Mouse (Mus musculus) heart, embryonic 11.5 days (tissue): Measurements from ENCODE around the gene Gramd4. TPM values are rescaled to one million over a fixed set of nuclear protein-coding genes. Genes with fewer than 3 reads are reported as not detected.

Experiments
- ATAC-seq: fragments of 200-750 bp; cut with Nextera tagmentation; replicated peaks from 2 replicates; pipeline ENCODE4 v1.8.0; 2017; ENCODE audit warnings: moderate library complexity; ENCODE audit not compliant: insufficient number of reproducible peaks, low FRiP score, low TSS enrichment
- H3K27ac ChIP-seq: fragments of 300-500 bp; sonication (generic); 2 replicates; pipeline ENCODE4 v1.5.1; 2014; ENCODE audit warnings: mild to moderate bottlenecking, low read depth, low read length
- H3K27me3 ChIP-seq: fragments of 300-500 bp; sonication (generic); 2 replicates; pipeline ENCODE4 v1.6.1; 2014; ENCODE audit warnings: mild to moderate bottlenecking, low read length, mixed read lengths; ENCODE audit not compliant: control insufficient read depth, insufficient read depth
- H3K36me3 ChIP-seq: fragments of 300-500 bp; sonication (generic); 2 replicates; pipeline ENCODE4 v1.6.1; 2014; ENCODE audit warnings: mild to moderate bottlenecking, low read length, moderate library complexity, mixed read lengths; ENCODE audit not compliant: control insufficient read depth, insufficient read depth
- H3K4me1 ChIP-seq: fragments of 300-500 bp; sonication (generic); 2 replicates; pipeline ENCODE4 v1.6.1; 2014; ENCODE audit warnings: low read length; ENCODE audit not compliant: control insufficient read depth, insufficient read depth
- H3K4me2 ChIP-seq: fragments of 300-500 bp; sonication (generic); 2 replicates; pipeline ENCODE4 v1.6.1; 2014; ENCODE audit warnings: mild to moderate bottlenecking, moderate library complexity
- H3K4me3 ChIP-seq: fragments of 300-500 bp; sonication (generic); 2 replicates; pipeline ENCODE4 v1.5.1; 2014; ENCODE audit warnings: low read depth, low read length
- H3K9ac ChIP-seq: fragments of 300-500 bp; sonication (generic); 2 replicates; pipeline ENCODE4 v1.6.1; 2014; ENCODE audit warnings: mild to moderate bottlenecking, low read depth, low read length, moderate library complexity
- H3K9me3 ChIP-seq: fragments of 300-500 bp; sonication (generic); replicated peaks from 2 replicates; pipeline ENCODE4 v1.6.1; 2016; ENCODE audit warnings: low read length; ENCODE audit not compliant: control insufficient read depth
- WGBS: fragments of 180-500 bp; shearing (Covaris S2); extraction: QIAGEN DNeasy Blood & Tissue Kit; methylation state at CpG from one replicate; pipeline ENCODE4 v1.1.7; 2014; ENCODE audit not compliant: insufficient replicate concordance; 5-methylcytosine and 5-hydroxymethylcytosine counted together
- polyA plus RNA-seq: library from polyadenylated mRNA; unstranded; fragments of >200 nt; fragmentation: Nextera tagmentation; extraction: Ambion mirVana; gene quantifications from 2 replicates; pipeline ENCODE4 v1.2.1, GENCODE M21; 2014

Gene Gramd4
- polyA plus RNA-seq, 1 experiment from 2014 or later, result 4.9 TPM

- WGBS, result 40% methylated on average over 7 of the region's 7 CpGs
- Histone ChIP-seq H3K36me3 (no peaks in the 10 kb centered on the region), H3K27me3 (no peaks in the 10 kb centered on the region), H3K27ac (peak overlapping the region; percentile 73; the same call in 1 of the 2 replicates), H3K9me3 (no peaks in the 10 kb centered on the region), H3K4me3 (no peak overlapping the region), H3K4me1 (peaks cover 56% of the 10 kb centered on the region), H3K9ac (no peak overlapping the region), H3K4me2 (no peak overlapping the region)
- ATAC-seq, result peak; percentile 84
Observed at GRCm38 (mm10) chr15:86105345-86105697, 47.8 kb downstream of the Gramd4 start.

GRCm38 (mm10) chr15:86105751-86106150, 48.3 kb downstream of the Gramd4 start:
- H3K4me1 ChIP-seq, result peaks cover 59% of the 10 kb centered on the region
- no peak for ATAC-seq
- H3K9me3 ChIP-seq, result no peaks in the 10 kb centered on the region
- H3K36me3 ChIP-seq, result no peaks in the 10 kb centered on the region
- no peaks in the 10 kb centered on the region for H3K27me3 ChIP-seq
- H3K4me2 ChIP-seq, result no peak overlapping the region
- H3K9ac ChIP-seq, result no peak overlapping the region
- H3K4me3 ChIP-seq, result no peak overlapping the region
- WGBS, result 67% methylated on average over 6 of the region's 6 CpGs
- peak overlapping the region; percentile 73; the same call in 1 of the 2 replicates for H3K27ac ChIP-seq

GRCm38 (mm10) chr15:86107831-86108471, 50.5 kb downstream of the Gramd4 start:
- WGBS, result 64% methylated on average over 11 of the region's 11 CpGs
- H3K9ac ChIP-seq, result no peak overlapping the region

GRCm38 (mm10) chr15:86109245-86109644, 51.8 kb downstream of the Gramd4 start:
- Histone ChIP-seq H3K9ac (no peak overlapping the region), H3K4me1 (peaks cover 77% of the 10 kb centered on the region), H3K4me2 (peak overlapping the region; percentile 17), H3K4me3 (no peak overlapping the region), H3K9me3 (no peaks in the 10 kb centered on the region), H3K36me3 (no peaks in the 10 kb centered on the region), H3K27ac (peak overlapping the region; percentile 58), H3K27me3 (no peaks in the 10 kb centered on the region)
- 44% methylated on average over 7 of the region's 7 CpGs for WGBS
- ATAC-seq, result no peak

More at GRCm38 (mm10) chr15:86107831-86108471, 50.5 kb downstream of the Gramd4 start:
- Histone ChIP-seq H3K4me2 (no peak overlapping the region), H3K9me3 (no peaks in the 10 kb centered on the region), H3K4me3 (no peak overlapping the region), H3K4me1 (peaks cover 69% of the 10 kb centered on the region), H3K27ac (peak overlapping the region; percentile 7; the same call in 1 of the 2 replicates), H3K27me3 (no peaks in the 10 kb centered on the region), H3K36me3 (no peaks in the 10 kb centered on the region)
- peak; percentile 7; the same call in 1 of the 2 replicates for ATAC-seq

GRCm38 (mm10) chr15:86109650-86110211, 52.2 kb downstream of the Gramd4 start:
- Histone ChIP-seq H3K4me1 (peaks cover 73% of the 10 kb centered on the region), H3K4me2 (peak overlapping the region; percentile 17), H3K36me3 (no peaks in the 10 kb centered on the region), H3K27me3 (no peaks in the 10 kb centered on the region), H3K4me3 (no peak overlapping the region), H3K27ac (peak overlapping the region; percentile 58), H3K9ac (no peak overlapping the region), H3K9me3 (no peaks in the 10 kb centered on the region)
- ATAC-seq, result no peak
- 67% methylated on average over 8 of the region's 8 CpGs for WGBS

- no peak overlapping the region for H3K27ac ChIP-seq
- peaks cover 65% of the 10 kb centered on the region for H3K4me1 ChIP-seq
- H3K4me2 ChIP-seq, result no peak overlapping the region
- 81% methylated on average over 10 of the region's 10 CpGs for WGBS
- H3K9ac ChIP-seq, result 0 out of 2 replicates have a peak overlapping the region, but pooled peaks have one; percentile 8
- H3K4me3 ChIP-seq, result no peak overlapping the region
- H3K27me3 ChIP-seq, result no peaks in the 10 kb centered on the region
- H3K36me3 ChIP-seq, result no peaks in the 10 kb centered on the region
- ATAC-seq, result no peak
- no peaks in the 10 kb centered on the region for H3K9me3 ChIP-seq
Observed at GRCm38 (mm10) chr15:86110361-86111103, 53.0 kb downstream of the Gramd4 start.

GRCm38 (mm10) chr15:86112707-86113341, 55.3 kb downstream of the Gramd4 start:
- Histone ChIP-seq H3K9ac (no peak overlapping the region), H3K36me3 (no peaks in the 10 kb centered on the region), H3K4me2 (peak overlapping the region; percentile 9; the same call in 1 of the 2 replicates), H3K4me1 (peaks cover 63% of the 10 kb centered on the region), H3K27me3 (no peaks in the 10 kb centered on the region), H3K4me3 (no peak overlapping the region), H3K9me3 (no peaks in the 10 kb centered on the region), H3K27ac (peak overlapping the region; percentile 55; the same call in 1 of the 2 replicates)
- no peak for ATAC-seq
- WGBS, result 19% methylated on average over 10 of the region's 10 CpGs

- Histone ChIP-seq H3K27me3 (no peaks in the 10 kb centered on the region), H3K4me3 (no peak overlapping the region), H3K36me3 (no peaks in the 10 kb centered on the region), H3K9me3 (no peaks in the 10 kb centered on the region), H3K9ac (no peak overlapping the region), H3K27ac (0 out of 2 replicates have a peak overlapping the region, but pooled peaks have one; percentile 55), H3K4me1 (peaks cover 63% of the 10 kb centered on the region), H3K4me2 (peak overlapping the region; percentile 6; the same call in 1 of the 2 replicates)
- no peak for ATAC-seq
- WGBS, result 8% methylated on average over 9 of the region's 9 CpGs
Observed at GRCm38 (mm10) chr15:86113342-86113710, 55.8 kb downstream of the Gramd4 start.
